ENCODE assay signal across 25 mouse cellular contexts in the genomic region with DNA sequence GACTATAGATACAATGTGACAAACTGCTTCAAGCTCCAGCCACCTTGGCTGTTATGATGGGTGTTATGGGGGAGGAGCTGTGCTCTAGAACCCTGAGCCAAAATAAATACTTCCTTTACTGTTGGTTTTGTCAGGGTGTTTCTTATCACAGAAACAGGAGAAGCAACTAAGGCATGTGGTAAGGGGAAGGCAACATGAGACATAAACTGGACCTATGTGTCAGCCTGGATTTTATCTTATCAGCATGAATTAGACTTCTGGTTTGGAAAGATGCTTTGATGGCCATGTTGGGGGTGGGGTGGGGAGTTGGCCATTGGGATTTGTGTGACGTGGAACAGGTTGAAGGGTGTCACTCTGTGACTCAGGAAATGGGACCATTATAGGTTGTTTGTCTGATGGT.
"Had no signal": no experiment of that assay in that cellular context is flagged by ENCODE, and none has a peak within 500 bp of the region (broad histone marks: within the 10 kb centered on the region; RNA-seq: fewer than 3 reads in every experiment).

No protein-coding gene starts in this region.

- H3K27ac ChIP-seq: embryonic facial prominence, embryonic 10.5 days; embryonic facial prominence, embryonic 12.5 days; embryonic facial prominence, embryonic 13.5 days; embryonic facial prominence, embryonic 15.5 days; forebrain, embryonic 10.5 days; forebrain, embryonic 12.5 days; forebrain, embryonic 13.5 days; forebrain, embryonic 15.5 days; gastrocnemius, adult 2 months; heart, adult 2 months had no signal

- H3K9me3 ChIP-seq: embryonic facial prominence, embryonic 10.5 days; embryonic facial prominence, embryonic 12.5 days; embryonic facial prominence, embryonic 13.5 days; embryonic facial prominence, embryonic 15.5 days; forebrain, embryonic 15.5 days had no signal

- H3K36me3 ChIP-seq: embryonic facial prominence, embryonic 10.5 days; embryonic facial prominence, embryonic 12.5 days; embryonic facial prominence, embryonic 13.5 days; embryonic facial prominence, embryonic 15.5 days; forebrain, embryonic 10.5 days; forebrain, embryonic 12.5 days; forebrain, embryonic 15.5 days had no signal

- H3K27me3 ChIP-seq: embryonic facial prominence, embryonic 12.5 days; embryonic facial prominence, embryonic 15.5 days; forebrain, embryonic 12.5 days; forebrain, embryonic 13.5 days; forebrain, embryonic 15.5 days had no signal

- H3K4me3 ChIP-seq: embryonic facial prominence, embryonic 10.5 days; embryonic facial prominence, embryonic 12.5 days; embryonic facial prominence, embryonic 13.5 days; embryonic facial prominence, embryonic 15.5 days; erythroblast, embryonic 14.5 days; forebrain, embryonic 10.5 days; forebrain, embryonic 12.5 days; forebrain, embryonic 13.5 days; forebrain, embryonic 15.5 days; gastrocnemius, adult 2 months; heart, adult 2 months had no signal

- H3K9ac ChIP-seq: embryonic facial prominence, embryonic 12.5 days; embryonic facial prominence, embryonic 13.5 days; embryonic facial prominence, embryonic 15.5 days; forebrain, embryonic 12.5 days; forebrain, embryonic 13.5 days; forebrain, embryonic 15.5 days; forebrain, postnatal 0 days had no signal

- DNase-seq: cerebellum, adult 9-10 months; cerebellum, adult 9-11 months; cerebellum, postnatal 10 days; cerebellum, postnatal 14 days; cerebellum, postnatal 25 days; cerebellum, postnatal 36 days; embryo, embryonic 11 days; forebrain, postnatal 0 days; gastrocnemius, adult 2 months; gastrocnemius, postnatal 10 days; gastrocnemius, postnatal 14 days; gastrocnemius, postnatal 25 days; gastrocnemius, postnatal 36 days; heart, adult 11 months; heart, adult 18-20 months; heart, adult 2 months had no signal
